Mouse (Mus musculus): ENCODE data around the gene C1qa.

The C1qa gene

GRCm38 (mm10) chr4:136863517-136863916 lies 35.1 kb downstream of the C1qa start:
- DNase-seq (ENCODE audit: low read depth, low spot score) = no peak

DNA sequence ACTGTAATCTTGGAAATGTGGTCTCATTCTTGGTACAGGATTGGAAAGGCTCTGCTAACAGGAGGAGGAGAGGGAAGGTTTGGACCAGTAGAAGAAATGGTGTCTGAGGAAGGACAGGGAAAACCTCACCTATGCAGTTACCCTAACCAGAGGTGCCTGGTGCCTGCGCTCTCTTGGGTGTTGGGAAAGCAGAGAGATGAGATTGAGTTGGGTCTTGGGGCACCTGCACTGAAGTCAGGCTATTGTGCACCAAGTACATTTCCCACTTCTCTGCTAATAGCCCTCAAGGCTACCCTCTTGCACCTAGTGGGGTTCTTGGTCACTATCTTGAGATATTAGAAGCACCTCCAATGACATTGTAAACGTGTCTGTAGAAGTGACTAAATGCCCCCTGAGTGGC lies 36.2 kb downstream of the C1qa start:
- no peak for DNase-seq (ENCODE audit: low read depth, low spot score)

DNA sequence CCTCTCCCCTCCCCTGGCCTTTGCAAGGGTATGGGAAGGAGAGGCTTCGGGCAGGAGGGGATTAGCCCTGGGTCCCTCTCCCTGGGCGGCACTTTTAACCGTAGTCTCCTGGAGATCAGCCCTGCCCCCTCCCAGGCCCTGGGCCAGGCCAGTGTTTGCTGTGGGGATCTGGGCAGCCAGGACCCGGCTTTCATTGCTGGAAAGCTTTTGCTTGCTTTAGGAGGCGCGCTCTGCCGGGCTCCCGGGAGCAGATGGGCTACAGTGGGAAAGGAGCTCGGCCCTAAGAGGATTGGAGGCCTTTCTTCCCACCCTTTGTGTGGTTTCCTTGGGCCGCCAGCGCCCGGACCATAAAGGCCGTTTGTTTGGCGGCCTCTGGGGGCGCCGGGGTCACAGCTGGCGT lies 36.8 kb downstream of the C1qa start:
- DNase-seq (ENCODE audit: low read depth, low spot score) = peak; percentile 31

DNA sequence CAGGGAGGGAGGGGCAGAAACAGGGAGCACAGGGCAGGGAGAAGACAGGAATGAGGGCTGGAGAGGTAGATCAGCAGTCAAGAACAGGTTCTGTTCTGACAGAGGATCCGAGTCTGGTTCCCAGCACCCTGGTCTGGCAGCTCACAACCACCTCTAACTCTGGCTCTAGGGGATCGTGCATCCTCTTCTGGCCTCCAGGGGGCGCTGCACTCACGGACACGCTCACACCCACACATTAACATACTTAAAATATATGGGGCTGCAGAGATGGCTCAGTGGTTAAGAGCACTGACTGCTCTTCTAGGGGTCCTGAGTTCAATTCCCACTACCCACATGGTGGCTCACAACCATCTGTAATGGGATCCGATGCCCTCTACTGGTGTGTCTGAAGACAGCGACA lies 38.6 kb downstream of the C1qa start:
- DNase-seq (ENCODE audit: low read depth, low spot score) = no peak

DNA sequence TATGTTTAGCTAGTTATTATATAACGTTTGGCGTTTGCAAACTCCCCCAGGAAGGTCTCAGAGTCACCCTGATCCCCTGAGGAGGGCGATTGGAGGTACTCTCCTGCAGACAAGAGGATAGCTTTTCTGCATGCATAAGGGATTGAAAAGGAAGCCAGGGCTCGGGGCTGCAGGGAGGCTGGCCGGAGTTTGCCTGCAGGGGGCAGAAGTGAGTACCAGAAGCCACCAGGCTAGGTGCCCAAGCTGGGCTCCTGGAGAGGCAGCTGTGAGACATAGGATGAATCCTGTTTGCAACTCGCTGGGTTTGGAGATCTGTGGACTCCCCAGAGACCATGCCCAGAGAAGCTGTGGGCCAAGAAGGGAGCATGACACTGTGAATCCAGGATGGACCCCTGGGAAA lies 43.5 kb downstream of the C1qa start:
- peak; percentile 25 for DNase-seq (ENCODE audit: low read depth, low spot score)

DNA sequence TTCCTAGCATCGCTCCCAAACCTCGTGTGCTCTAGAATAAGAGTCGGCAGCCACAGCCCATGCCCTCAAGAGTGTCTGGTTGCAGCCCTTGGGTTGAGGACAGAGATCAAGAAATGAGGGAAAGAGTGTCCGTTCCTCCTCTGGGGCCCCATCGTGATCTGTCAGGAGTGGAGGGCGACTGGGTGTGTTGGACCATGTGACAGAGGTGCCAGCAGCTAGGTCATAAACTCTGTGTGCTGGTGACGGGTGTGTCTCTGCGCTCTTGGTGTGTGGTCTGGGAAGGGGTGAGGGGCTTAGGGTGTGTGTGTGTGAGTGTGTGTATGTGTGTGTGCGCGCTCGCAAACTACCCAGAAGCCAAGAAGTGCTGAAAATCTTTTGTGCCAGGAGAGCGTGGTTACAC lies 45.6 kb downstream of the C1qa start:
- no peak for DNase-seq (ENCODE audit: low read depth, low spot score)

- DNase-seq (ENCODE audit: low read depth, low spot score) = no peak
These were observed 46.5 kb downstream of the C1qa start for GRCm38 (mm10) chr4:136852119-136852518.

DNA sequence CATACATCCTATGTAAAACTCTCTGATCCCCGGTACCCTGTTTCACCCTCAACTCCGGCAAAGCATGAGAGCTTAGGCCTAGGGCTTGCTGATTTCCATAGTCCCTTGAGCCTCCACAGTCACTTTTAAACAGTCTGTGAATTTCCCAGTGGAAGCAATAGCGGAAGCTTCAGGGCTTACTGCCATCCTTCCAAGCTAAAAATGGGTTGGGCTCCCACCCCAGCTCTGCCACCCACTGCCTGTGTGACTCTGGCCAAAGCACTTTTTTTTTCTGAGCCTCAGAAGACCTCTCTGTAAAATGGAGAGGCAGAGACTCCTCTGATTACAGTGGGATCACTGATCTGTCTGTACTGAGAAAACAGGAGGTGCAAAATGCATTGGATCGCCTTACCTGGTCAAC lies 50.0 kb downstream of the C1qa start:
- DNase-seq (ENCODE audit: low read depth, low spot score) = no peak

DNA sequence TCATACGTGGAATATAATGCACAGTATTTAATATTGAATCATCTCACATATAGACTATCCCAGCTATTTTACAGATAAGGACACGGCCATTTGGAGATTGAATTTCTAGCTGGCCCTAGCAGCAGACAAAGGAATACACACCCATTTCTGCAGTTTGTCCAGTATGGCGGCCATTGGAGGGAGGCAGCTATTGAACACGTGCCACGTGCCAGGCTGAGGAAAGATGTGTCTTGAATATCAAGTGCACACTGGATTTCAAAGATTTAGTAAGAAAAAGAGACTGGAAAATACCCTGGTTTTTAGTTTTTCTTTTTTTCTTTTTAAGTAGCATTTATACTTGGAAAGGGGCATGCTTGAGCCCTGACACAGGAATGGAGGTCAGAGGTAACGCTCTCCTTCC lies 51.4 kb downstream of the C1qa start:
- DNase-seq (ENCODE audit: low read depth, low spot score) = no peak

Measured in 3T3-L1 (cell line).